Mouse (Mus musculus): Measurements from ENCODE around the gene Gm49353. TPM values are rescaled to one million over a fixed set of nuclear protein-coding genes. Genes with fewer than 3 reads are reported as not detected.
A peak's percentile ranks its signal among the peaks of the same experiment; 100 is the strongest.

Gene Gm49353
- polyA plus RNA-seq, 1 experiment = 0.16 TPM

DNA sequence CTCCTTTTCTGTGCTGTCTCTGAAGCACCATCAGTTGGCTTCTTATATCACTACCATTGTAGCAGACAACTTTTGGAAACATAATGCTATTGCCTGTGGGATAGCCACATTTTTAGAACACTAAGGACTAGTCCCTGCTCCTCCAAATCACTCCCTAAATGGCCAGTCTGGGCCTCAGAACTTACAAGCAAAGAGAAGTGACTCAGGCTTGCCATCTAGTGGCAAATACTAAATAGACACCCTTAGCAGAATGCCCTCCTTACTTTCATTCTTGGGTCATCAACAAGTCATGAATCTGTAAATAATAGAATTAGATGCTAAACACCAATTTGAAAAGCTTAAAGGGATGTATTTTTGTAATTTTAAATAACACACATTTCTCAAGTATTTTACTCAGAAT, 8.0 kb downstream of the Gm49353 start:
- no peak for TF ChIP-seq TCF12 (IDR thresholded peaks at IDR 0.05; ENCODE audit: insufficient read depth, poor library complexity, severe bottlenecking)
- no peak for TF ChIP-seq POLR2AphosphoS2 (IDR thresholded peaks at IDR 0.05; ENCODE audit: insufficient read length, low read depth)
- TF ChIP-seq POLR2A (IDR thresholded peaks at IDR 0.05; ENCODE audit: insufficient read length, low read depth) = no peak
- TF ChIP-seq MAX (IDR thresholded peaks at IDR 0.05; ENCODE audit: low read depth) = no peak
- no peak for TF ChIP-seq REST (IDR thresholded peaks at IDR 0.05; ENCODE audit: insufficient read depth, insufficient read length)
- no peak for TF ChIP-seq TCF3 (IDR thresholded peaks at IDR 0.05; ENCODE audit: insufficient read length, low read depth)
- TF ChIP-seq SRF (IDR thresholded peaks at IDR 0.05; ENCODE audit: control insufficient read depth, insufficient read length, low read depth) = no peak
- TF ChIP-seq E2F4 (IDR thresholded peaks at IDR 0.05; ENCODE audit: insufficient read depth) = no peak
- no peak for TF ChIP-seq MYOG (IDR thresholded peaks at IDR 0.05; ENCODE audit: control insufficient read depth in 1 of 3, insufficient read depth in 1 of 3, insufficient read length in 2 of 3, low read depth in 2 of 3)
- no peak for TF ChIP-seq CEBPB (IDR thresholded peaks at IDR 0.05; ENCODE audit: insufficient read depth, poor library complexity, severe bottlenecking)
- TF ChIP-seq USF1 (IDR thresholded peaks at IDR 0.05; ENCODE audit: low read depth) = no peak
- no peak for TF ChIP-seq MYOD1 (IDR thresholded peaks at IDR 0.05; ENCODE audit: control insufficient read depth in 1 of 3, insufficient read length in 2 of 3, low read depth in 2 of 3)
- no peaks in the 10 kb centered on the region for H3K79me2 ChIP-seq (ENCODE audit: control insufficient read depth, insufficient read depth)
- no peaks in the 10 kb centered on the region for H3K27me3 ChIP-seq (ENCODE audit: control insufficient read depth, insufficient read depth, insufficient read length)
- H3K4me2 ChIP-seq (ENCODE audit: low read depth) = no peak overlapping the region
- no peak overlapping the region for H3K4me3 ChIP-seq
- no peaks in the 10 kb centered on the region for H3K36me3 ChIP-seq (ENCODE audit: control insufficient read depth, insufficient read depth)
- no peak overlapping the region for H3ac ChIP-seq (ENCODE audit: control insufficient read depth, insufficient read length)

DNA sequence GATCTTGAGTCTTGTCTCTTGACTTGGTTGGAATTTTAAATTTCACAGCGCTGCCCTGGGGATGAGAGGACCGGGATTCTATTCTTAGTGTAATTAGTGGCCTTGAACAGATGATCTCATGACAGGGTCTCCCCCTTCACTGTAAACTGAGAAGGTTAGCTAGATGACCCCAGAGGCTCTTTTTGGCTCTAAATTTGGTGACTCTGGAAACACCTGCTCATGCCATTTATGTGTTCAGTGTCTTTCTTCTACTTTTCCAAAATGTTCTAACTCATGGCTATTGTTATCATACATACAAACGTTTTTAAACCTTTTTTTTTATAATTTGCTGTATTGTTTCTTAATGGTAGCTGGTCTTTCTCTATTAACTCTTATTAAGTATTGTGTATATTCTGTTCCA, 10.0 kb downstream of the Gm49353 start:
- H3ac ChIP-seq (ENCODE audit: control insufficient read depth, insufficient read length) = no peak overlapping the region
- no peak overlapping the region for H3K4me3 ChIP-seq
- H3K27me3 ChIP-seq (ENCODE audit: control insufficient read depth, insufficient read depth, insufficient read length) = no peaks in the 10 kb centered on the region
- H3K36me3 ChIP-seq (ENCODE audit: control insufficient read depth, insufficient read depth) = no peaks in the 10 kb centered on the region
- no peaks in the 10 kb centered on the region for H3K79me2 ChIP-seq (ENCODE audit: control insufficient read depth, insufficient read depth)
- TF ChIP-seq CEBPB (IDR thresholded peaks at IDR 0.05; ENCODE audit: insufficient read depth, poor library complexity, severe bottlenecking) = no peak
- no peak for TF ChIP-seq MAX (IDR thresholded peaks at IDR 0.05; ENCODE audit: low read depth)
- no peak for TF ChIP-seq USF1 (IDR thresholded peaks at IDR 0.05; ENCODE audit: low read depth)
- no peak for TF ChIP-seq E2F4 (IDR thresholded peaks at IDR 0.05; ENCODE audit: insufficient read depth)
- TF ChIP-seq REST (IDR thresholded peaks at IDR 0.05; ENCODE audit: insufficient read depth, insufficient read length) = no peak
- peak; percentile 75 to 97 (median 82) for TF ChIP-seq MYOD1 (IDR thresholded peaks at IDR 0.05; ENCODE audit: control insufficient read depth in 1 of 3, insufficient read length in 2 of 3, low read depth in 2 of 3)
- peak in 1 of 3 experiments; percentile 79 for TF ChIP-seq MYOG (IDR thresholded peaks at IDR 0.05; ENCODE audit: control insufficient read depth in 1 of 3, insufficient read depth in 1 of 3, insufficient read length in 2 of 3, low read depth in 2 of 3)
- TF ChIP-seq POLR2A (IDR thresholded peaks at IDR 0.05; ENCODE audit: insufficient read length, low read depth) = no peak
- TF ChIP-seq POLR2AphosphoS2 (IDR thresholded peaks at IDR 0.05; ENCODE audit: insufficient read length, low read depth) = no peak
- TF ChIP-seq TCF3 (IDR thresholded peaks at IDR 0.05; ENCODE audit: insufficient read length, low read depth) = no peak
- no peak for TF ChIP-seq SRF (IDR thresholded peaks at IDR 0.05; ENCODE audit: control insufficient read depth, insufficient read length, low read depth)
- TF ChIP-seq TCF12 (IDR thresholded peaks at IDR 0.05; ENCODE audit: insufficient read depth, poor library complexity, severe bottlenecking) = peak; percentile 38
- peak overlapping the region; percentile 37 for H3K4me2 ChIP-seq (ENCODE audit: low read depth)

GRCm38 (mm10) chr10:29211453-29211852, 12.7 kb downstream of the Gm49353 start, which contains the start of gene 9330159F19Rik:
TSS of gene 9330159F19Rik (plus strand) at chr10:29211606.
- peak; percentile 60 to 74 (median 60) for TF ChIP-seq MYOD1 (IDR thresholded peaks at IDR 0.05; ENCODE audit: control insufficient read depth in 1 of 3, insufficient read length in 2 of 3, low read depth in 2 of 3)
- TF ChIP-seq SRF (IDR thresholded peaks at IDR 0.05; ENCODE audit: control insufficient read depth, insufficient read length, low read depth) = no peak
- no peak for TF ChIP-seq TCF3 (IDR thresholded peaks at IDR 0.05; ENCODE audit: insufficient read length, low read depth)
- TF ChIP-seq E2F4 (IDR thresholded peaks at IDR 0.05; ENCODE audit: insufficient read depth) = no peak
- TF ChIP-seq POLR2A (IDR thresholded peaks at IDR 0.05; ENCODE audit: insufficient read length, low read depth) = no peak
- peak in 2 of 3 experiments; percentile 58 to 65 for TF ChIP-seq MYOG (IDR thresholded peaks at IDR 0.05; ENCODE audit: control insufficient read depth in 1 of 3, insufficient read depth in 1 of 3, insufficient read length in 2 of 3, low read depth in 2 of 3)
- Histone ChIP-seq H3K4me3 (peak within 1 kb of the TSS; percentile 8), H3ac (ENCODE audit: control insufficient read depth, insufficient read length) (no peak within 1 kb of the TSS), H3K27me3 (ENCODE audit: control insufficient read depth, insufficient read depth, insufficient read length) (no peaks in the 10 kb centered on the region), H3K79me2 (ENCODE audit: control insufficient read depth, insufficient read depth) (no peaks in the 10 kb centered on the region), H3K4me2 (ENCODE audit: low read depth) (peak within 1 kb of the TSS; percentile 88), H3K36me3 (ENCODE audit: control insufficient read depth, insufficient read depth) (no peaks in the 10 kb centered on the region)

DNA sequence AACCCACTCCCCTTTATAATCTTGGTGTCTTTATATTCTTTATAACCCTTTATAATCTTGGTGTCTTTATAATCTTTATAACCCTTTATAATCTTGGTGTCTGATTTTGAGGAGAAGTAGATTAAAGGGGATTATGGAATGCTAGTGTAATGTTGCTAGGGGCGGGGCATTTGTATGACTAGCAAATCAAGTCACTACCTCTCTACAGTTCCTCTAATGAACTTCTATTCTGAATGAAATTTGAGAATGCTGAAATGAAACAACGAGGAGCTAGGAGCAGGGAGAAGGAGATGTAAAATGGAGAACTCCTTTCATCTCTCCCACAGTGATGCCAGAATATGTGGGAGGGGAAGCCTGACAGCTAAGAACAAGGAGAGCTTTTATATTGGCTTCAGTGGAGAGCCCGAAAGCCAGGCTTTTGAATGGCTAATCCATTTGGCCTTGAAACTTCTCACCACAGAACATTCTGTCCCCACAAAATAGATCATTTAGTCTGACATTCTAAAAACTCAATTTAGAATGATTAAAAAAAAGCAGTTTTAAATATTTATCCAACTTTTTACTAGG, 14.9 kb downstream of the Gm49353 start:
- H3K4me2 ChIP-seq (ENCODE audit: low read depth) = peak overlapping the region; percentile 53
- TF ChIP-seq CEBPB (IDR thresholded peaks at IDR 0.05; ENCODE audit: insufficient read depth, poor library complexity, severe bottlenecking) = no peak
- no peak for TF ChIP-seq POLR2AphosphoS2 (IDR thresholded peaks at IDR 0.05; ENCODE audit: insufficient read length, low read depth)
- TF ChIP-seq TCF3 (IDR thresholded peaks at IDR 0.05; ENCODE audit: insufficient read length, low read depth) = no peak
- no peak for TF ChIP-seq E2F4 (IDR thresholded peaks at IDR 0.05; ENCODE audit: insufficient read depth)
- H3K27me3 ChIP-seq (ENCODE audit: control insufficient read depth, insufficient read depth, insufficient read length) = no peaks in the 10 kb centered on the region

DNA sequence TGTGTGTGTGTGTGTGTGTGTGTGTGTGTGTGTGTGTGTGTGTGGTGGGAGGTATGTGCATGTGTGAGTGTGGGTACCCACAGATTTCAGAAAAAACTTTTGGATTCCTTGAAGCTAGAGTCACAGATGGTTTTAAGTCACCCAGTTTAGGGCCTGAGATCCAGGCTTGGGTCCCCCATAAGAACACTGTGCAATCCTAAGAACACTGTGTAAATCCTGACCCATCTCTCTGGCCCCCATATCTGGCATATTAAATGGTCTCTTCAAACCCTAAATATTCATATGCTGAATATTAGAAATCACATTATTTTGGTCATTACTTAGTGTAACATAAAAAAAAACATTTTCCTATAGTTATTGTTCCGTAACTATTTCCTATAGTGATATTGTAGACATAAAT, 18.2 kb downstream of the Gm49353 start:
- H3K79me2 ChIP-seq (ENCODE audit: control insufficient read depth, insufficient read depth) = no peaks in the 10 kb centered on the region
- no peaks in the 10 kb centered on the region for H3K36me3 ChIP-seq (ENCODE audit: control insufficient read depth, insufficient read depth)
- H3ac ChIP-seq (ENCODE audit: control insufficient read depth, insufficient read length) = no peak overlapping the region
- TF ChIP-seq REST (IDR thresholded peaks at IDR 0.05; ENCODE audit: insufficient read depth, insufficient read length) (no peak), POLR2AphosphoS2 (IDR thresholded peaks at IDR 0.05; ENCODE audit: insufficient read length, low read depth) (no peak), USF1 (IDR thresholded peaks at IDR 0.05; ENCODE audit: low read depth) (no peak), E2F4 (IDR thresholded peaks at IDR 0.05; ENCODE audit: insufficient read depth) (no peak), TCF3 (IDR thresholded peaks at IDR 0.05; ENCODE audit: insufficient read length, low read depth) (no peak), MAX (IDR thresholded peaks at IDR 0.05; ENCODE audit: low read depth) (no peak), POLR2A (IDR thresholded peaks at IDR 0.05; ENCODE audit: insufficient read length, low read depth) (no peak), SRF (IDR thresholded peaks at IDR 0.05; ENCODE audit: control insufficient read depth, insufficient read length, low read depth) (no peak), MYOG (IDR thresholded peaks at IDR 0.05; ENCODE audit: control insufficient read depth in 1 of 3, insufficient read depth in 1 of 3, insufficient read length in 2 of 3, low read depth in 2 of 3) (no peak), TCF12 (IDR thresholded peaks at IDR 0.05; ENCODE audit: insufficient read depth, poor library complexity, severe bottlenecking) (no peak), MYOD1 (IDR thresholded peaks at IDR 0.05; ENCODE audit: control insufficient read depth in 1 of 3, insufficient read length in 2 of 3, low read depth in 2 of 3) (no peak), CEBPB (IDR thresholded peaks at IDR 0.05; ENCODE audit: insufficient read depth, poor library complexity, severe bottlenecking) (no peak)
- H3K4me2 ChIP-seq (ENCODE audit: low read depth) = no peak overlapping the region
- no peak overlapping the region for H3K4me3 ChIP-seq
- no peaks in the 10 kb centered on the region for H3K27me3 ChIP-seq (ENCODE audit: control insufficient read depth, insufficient read depth, insufficient read length)

More for the DNA sequence above, 14.9 kb downstream of the Gm49353 start:
- no peak overlapping the region for H3ac ChIP-seq (ENCODE audit: control insufficient read depth, insufficient read length)
- H3K79me2 ChIP-seq (ENCODE audit: control insufficient read depth, insufficient read depth) = no peaks in the 10 kb centered on the region
- no peak overlapping the region for H3K4me3 ChIP-seq
- no peaks in the 10 kb centered on the region for H3K36me3 ChIP-seq (ENCODE audit: control insufficient read depth, insufficient read depth)

Data from myocyte (in vitro differentiated cells).